Mouse (Mus musculus) testis, postnatal 14 days (tissue): ENCODE measurements around the gene Usp16.
A peak's percentile ranks its signal among the peaks of the same experiment; 100 is the strongest.
"Not testable (repeated sequence)": the region's sequence is repeated elsewhere in the genome, so short reads cannot be mapped to it uniquely, and the experiment has no call there.

Experiments used
- DNase-seq: peaks from one replicate; pipeline ENCODE4 v3.0.0; 2021; ENCODE audit warnings: low spot score

The Usp16 gene

DNA sequence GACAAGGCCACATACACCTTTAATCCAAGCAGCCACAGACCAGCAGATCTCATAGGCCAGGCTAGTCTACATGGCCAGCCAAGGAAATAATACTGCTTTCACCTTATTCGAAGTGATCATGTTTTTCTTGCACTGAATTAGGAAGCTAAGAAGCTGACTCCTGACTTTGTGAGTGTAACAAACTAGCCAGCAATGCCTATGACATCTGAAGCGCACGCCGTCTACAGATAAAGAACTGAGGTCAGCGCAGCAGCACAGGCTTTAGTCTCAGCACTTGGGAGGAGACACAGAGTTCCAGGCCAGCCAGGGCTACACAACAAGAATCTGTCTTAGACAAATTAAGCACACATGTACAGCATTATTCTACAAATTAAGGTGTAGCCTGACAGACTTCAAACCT lies 32.2 kb downstream of the Usp16 start:
- no peak for DNase-seq

DNA sequence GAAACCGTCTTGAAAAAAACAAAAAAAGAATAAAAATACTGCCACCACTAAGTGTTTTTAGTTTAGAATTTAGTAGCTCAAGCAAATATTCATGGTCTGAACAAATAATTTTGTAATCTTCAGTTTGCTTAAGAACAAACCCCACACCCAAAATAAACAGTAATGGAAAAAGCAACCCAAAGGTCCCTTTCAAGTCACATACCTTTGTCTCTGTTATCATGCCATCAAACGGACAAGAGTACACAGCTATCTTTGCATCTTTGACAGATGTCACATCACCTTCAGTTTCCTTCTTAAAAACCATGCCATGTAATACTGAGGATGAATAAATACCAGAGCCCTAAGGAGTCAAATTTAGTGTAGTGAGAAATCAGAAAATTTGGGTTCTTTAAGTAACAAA lies 34.1 kb downstream of the Usp16 start:
- DNase-seq, result no peak

DNA sequence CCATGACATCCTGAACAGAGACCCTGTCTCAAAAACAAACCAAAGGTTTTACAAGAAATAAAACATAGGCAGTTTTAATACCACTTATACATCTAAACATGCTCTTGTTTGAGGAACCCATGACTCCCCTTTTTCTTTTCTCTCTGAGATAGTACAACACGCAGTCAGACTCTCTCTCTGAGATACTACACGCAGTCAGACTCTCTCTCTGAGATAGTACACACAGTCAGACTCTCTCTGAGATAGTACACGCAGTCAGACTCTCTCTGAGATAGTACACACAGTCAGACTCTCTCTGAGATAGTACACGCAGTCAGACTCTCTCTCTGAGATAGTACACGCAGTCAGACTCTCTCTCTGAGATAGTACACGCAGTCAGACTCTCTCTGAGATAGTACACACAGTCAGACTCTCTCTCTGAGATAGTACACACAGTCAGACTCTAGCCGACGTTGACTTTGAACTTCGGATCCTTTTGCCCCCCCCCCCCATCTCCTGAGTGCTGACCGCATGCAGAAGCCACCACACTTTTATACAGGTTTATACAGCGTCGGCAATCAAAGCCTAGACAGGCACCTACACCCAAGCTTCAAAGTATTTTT lies 37.8 kb downstream of the Usp16 start:
- not testable (repeated sequence) for DNase-seq

DNA sequence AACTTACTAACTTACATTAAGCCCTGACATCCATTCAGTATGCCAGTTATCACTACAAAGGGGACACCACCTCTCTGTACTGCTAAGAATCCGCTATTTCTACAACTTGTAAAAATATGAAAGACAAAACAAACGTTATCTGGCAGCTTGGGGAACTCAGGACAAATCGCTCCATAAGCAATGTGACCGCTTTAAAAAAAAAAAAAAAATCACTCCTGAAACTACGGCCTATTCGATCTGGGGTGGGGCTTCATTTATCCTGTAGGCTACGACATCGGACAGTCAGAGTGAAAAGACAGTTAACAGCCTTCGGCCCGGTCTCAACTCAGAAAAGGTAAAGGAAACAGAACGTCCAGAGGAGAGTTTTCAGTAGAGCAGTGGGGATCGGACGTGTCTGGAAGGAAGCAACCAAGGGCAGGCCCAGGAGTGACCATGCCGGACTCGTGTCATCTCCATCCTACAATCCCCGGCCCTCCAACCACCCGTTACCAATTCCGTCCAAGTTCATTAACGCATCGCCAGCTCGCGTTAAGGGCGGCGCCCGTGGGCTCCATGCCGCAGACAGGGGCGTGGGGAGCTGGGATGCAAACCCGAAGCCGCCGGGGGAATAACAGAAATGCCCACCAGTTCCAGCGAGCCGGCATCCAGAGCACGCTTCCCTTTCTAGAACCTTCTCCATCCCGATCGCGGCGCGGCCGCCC lies 40.6 kb downstream of the Usp16 start:
- DNase-seq, result no peak

DNA sequence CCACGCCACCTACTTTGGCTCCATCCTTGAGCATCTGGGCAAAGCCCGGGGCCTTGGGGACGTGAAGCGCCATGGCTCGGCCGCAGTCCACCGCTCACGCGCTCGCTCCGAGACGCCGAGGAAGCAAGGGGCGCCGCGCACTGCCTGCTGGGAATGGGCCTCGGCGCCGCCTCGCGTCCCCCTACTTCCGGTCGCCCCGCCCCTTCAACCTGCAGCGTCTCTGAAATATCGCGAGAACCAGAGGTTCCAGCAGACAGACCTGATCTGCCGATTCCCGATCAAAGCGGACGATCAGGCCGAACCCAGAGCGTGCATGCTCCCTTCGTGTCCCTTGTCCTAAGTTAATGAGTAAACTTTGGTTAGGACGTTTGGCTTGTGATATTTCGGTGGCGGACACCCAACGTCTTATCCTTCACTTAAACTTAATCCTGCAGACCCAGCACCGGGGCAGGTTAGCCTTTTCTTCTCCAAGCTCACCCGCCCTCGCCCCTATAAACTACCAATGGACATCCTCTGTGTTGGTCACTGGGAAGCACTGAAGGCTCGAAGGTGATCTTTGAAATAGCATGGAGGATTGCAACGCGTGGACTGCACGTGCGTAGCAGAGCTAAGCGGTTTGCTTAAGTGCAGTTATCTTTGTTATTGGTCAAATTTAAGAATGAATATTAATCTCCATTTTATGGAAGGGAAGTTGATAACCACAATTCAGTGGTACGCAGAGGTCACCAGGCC lies 41.4 kb downstream of the Usp16 start, which contains the start of gene Cct8:
Gene Cct8 (minus strand): TSS at position 158 of the 732 bp plus-strand sequence.
- peak; percentile 98 for DNase-seq

DNA sequence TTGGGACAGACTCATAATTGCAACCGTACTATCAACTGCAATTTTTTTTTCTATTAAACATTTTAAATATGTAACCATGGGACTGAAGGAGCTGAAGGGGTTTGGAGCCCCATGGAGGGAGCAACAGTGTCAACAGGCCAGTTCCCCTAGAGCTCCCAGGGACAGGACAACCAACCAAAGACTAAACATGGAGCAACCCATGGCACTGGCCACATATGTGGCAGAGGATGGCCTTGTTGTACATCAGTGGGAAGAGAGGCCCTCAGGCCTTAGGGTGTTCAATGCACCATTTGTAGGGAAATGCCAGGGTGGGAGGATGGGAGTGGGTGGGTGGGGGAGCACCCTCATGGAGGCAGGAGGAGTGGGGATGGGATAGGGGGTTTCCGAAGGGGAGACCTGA lies 42.2 kb downstream of the Usp16 start:
- no peak for DNase-seq

DNA sequence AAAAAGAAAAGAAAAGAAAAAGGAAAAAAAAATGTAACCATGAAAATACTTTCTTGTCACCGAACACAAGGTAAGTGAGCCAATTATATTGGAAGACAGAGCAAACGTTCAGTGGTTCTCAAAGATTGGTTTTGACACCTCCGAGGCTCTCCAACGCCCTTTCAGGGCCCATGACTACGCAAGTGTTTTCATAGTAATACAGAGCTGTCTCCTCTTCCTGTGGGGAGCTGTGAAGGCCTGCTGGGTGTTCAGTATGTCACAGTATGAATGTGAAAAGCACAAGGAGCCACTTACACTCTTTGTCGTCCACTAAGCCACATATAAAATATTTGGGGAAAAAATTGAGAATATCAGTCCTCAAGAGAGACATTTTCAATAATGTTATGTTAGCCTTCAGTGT lies 42.7 kb downstream of the Usp16 start:
- no peak for DNase-seq

DNA sequence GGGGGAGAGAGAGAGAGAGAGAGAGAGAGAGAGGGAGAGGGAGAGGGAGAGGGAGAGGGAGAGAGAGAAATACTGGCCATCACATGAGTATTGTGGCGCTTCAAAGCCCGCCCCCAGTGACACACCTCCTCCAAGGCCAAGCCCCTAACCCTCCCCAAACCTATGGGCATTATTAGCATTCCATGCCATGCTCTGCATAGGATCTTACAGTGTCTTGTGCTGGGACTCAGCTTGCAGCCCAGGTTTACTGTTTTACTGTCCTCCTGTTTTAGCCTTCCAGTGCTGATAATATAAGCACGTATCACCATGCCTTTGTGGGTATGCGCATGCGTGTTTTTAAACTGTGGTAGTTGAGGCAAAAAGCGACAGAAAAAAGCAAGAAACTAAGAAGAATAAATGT lies 45.1 kb downstream of the Usp16 start:
- DNase-seq, result no peak

DNA sequence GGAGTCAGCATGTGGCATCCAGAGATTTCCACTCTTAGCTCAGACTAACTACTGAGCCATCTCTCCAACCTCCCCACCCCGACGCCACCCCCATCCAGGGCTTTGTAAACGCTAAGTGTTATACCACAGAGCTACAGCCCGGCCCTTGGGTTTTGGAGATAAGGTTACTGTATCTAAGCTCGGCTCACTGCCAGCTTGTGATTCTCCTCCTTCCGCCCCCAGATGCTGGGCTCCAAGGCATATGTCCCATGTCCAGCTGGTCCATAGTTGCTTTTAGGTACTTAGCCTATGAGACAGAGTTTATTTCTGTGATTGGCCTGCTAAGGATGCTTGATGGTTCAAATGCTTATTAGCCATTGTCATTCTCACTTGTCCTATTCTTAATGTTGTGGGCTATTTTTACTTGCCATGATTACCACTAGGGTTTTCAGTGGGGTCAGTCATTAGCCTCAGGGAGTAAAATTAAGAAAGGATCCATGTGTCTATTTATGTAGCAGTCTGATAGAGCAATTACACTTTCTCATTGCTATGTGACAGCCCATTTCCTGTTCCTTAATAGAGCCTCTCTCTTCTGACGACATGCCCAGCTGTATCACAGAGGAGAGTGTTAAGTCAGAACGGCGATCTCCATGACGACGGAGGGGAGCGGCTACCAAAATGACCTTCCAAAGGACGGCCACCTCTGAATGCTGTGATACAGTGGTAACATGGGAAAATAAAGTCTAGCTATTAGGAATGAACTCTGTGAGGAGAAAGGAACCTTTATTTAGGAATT lies 47.0 kb downstream of the Usp16 start:
- DNase-seq, result no peak

DNA sequence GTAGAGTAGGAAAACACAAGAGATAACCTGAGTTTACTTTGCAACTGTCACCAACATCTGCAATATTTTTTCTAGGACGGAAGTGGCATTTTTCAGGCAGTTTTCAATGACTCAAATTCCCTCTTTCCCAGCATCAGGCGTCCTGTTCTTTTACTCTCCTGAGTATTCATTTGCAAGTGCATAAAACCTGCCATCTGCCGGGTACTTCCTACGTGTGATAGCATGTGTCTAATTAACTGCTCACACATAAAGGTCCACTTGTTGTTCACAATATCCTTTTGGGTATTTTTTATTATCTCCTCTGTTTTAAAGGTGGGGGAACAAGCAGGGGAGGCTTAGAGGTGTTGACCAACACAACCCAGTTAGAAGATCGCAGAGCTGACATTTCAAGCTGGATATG lies 57.2 kb downstream of the Usp16 start:
- no peak for DNase-seq

DNA sequence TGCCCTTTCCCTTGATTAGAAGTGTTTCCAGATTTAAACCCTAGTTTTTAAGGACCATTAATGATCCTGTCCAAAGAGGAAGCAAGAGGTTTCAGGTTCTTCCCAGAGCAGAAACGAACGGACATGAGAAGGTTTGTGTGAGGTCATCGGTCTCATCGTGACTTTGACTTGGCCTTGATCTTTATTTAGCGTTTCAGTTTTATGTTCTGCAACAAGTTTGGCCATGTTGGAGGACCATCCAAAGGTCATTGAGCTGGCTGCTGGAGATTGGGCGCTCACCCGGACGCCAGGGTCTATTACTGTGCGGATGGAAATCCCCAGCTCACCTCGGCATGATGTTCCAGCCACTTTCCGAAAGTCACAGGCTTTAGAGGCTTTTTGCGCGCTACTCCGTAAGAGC lies 57.8 kb downstream of the Usp16 start:
- no peak for DNase-seq

DNA sequence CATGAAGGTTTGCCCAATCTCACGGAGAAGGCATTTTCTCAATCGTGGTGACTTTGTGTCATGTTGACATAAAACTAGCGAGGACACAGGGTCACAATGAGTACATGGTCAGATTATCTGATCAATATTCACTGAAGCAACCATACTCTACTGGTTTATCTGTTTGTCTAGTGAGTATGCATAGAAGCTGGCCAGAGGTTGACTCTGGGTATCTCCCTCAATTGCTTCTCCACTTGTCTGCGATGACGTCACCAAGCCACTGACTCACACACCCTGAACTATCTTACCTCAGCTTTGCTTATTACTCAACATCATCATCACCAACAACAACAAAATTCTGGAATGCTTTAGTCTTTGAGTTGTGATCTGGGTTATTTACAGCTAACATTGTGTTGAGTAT lies 69.7 kb downstream of the Usp16 start:
- no peak for DNase-seq

DNA sequence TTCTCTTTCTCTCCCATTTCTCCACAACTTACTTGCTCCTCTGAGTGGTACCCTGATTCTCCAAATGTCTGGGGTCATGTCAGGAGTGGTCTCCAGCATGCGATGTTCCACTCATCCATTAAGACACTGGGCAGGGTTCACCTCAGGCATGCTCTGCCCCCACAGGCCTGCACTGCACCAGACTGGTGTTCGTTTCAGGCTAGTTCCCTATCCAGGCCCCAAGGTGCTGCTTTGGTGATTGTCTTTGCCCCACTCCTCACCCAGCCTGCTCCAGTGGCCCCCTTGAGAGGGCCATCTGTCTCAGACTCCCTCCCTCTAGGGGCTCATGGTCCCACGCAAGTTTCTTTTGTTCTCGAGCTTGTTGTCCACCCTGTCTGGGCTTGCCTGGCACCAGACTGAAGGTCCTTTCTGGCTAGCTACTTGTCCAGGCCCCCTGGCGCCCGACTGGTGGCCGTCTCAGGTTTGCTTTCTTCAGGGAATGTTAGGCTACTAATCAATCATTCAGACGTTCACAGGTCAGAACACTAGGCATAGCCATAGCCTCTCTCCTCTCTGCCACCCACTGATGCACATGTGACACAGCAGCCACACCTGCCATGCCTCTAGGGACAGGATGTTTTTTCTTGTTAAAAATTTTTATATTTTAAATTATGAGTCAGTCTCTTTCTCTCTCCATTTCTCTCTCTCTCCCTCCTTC lies 73.2 kb downstream of the Usp16 start:
- DNase-seq, result no peak

DNA sequence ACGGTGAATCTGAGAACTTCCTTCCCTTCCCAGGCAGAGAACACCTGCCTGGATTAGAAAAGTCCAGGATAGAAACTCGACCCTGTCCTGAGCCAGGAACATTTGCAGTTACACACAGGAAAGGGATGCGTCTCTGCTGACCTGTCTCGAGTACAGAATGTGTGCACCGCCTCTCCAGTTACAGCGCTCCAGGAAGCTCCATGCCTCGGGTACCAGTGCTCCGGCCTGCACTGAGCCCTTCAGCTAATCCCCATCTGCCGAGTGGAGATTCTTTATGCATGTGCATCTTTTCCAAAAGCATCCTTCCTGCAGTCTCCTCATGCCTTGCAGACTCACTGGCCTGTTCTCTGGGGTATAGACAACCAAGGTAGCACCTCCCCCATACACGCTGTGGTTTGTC lies 74.3 kb downstream of the Usp16 start:
- no peak for DNase-seq
